Mouse (Mus musculus): Measurements from ENCODE around the gene Adamts6.

Adamts6 gene

GRCm38 (mm10) chr13:104516766-104517364, 229.2 kb downstream of the Adamts6 start:
- DNase-seq (ENCODE audit: low read depth, low spot score): no peak

- no peak for DNase-seq (ENCODE audit: low read depth, low spot score)
Observed at GRCm38 (mm10) chr13:104517638-104518311, 230.1 kb downstream of the Adamts6 start.

GRCm38 (mm10) chr13:104518312-104519005, 230.8 kb downstream of the Adamts6 start:
- DNase-seq (ENCODE audit: low read depth, low spot score): no peak

- no peak for DNase-seq (ENCODE audit: low read depth, low spot score)
Observed at GRCm38 (mm10) chr13:104519006-104519695, 231.5 kb downstream of the Adamts6 start.

GRCm38 (mm10) chr13:104519981-104520380, 232.3 kb downstream of the Adamts6 start:
- DNase-seq (ENCODE audit: low read depth, low spot score): no peak

GRCm38 (mm10) chr13:104520461-104520860, 232.8 kb downstream of the Adamts6 start:
- no peak for DNase-seq (ENCODE audit: low read depth, low spot score)

GRCm38 (mm10) chr13:104521532-104521931, 233.9 kb downstream of the Adamts6 start:
- DNase-seq (ENCODE audit: low read depth, low spot score): no peak

- DNase-seq (ENCODE audit: low read depth, low spot score): no peak
Observed at GRCm38 (mm10) chr13:104525656-104526055, 238.0 kb downstream of the Adamts6 start.

GRCm38 (mm10) chr13:104529238-104529637, 241.6 kb downstream of the Adamts6 start:
- DNase-seq (ENCODE audit: low read depth, low spot score): no peak

GRCm38 (mm10) chr13:104531841-104532240, 244.2 kb downstream of the Adamts6 start:
- DNase-seq (ENCODE audit: low read depth, low spot score): no peak

- DNase-seq (ENCODE audit: low read depth, low spot score): no peak
Observed at GRCm38 (mm10) chr13:104532723-104533122, 245.1 kb downstream of the Adamts6 start.

- no peak for DNase-seq (ENCODE audit: low read depth, low spot score)
Observed at GRCm38 (mm10) chr13:104533806-104534495, 246.3 kb downstream of the Adamts6 start.

- no peak for DNase-seq (ENCODE audit: low read depth, low spot score)
Observed at GRCm38 (mm10) chr13:104540861-104541398, 253.3 kb downstream of the Adamts6 start.

GRCm38 (mm10) chr13:104542123-104542758, 254.6 kb downstream of the Adamts6 start:
- DNase-seq (ENCODE audit: low read depth, low spot score): no peak

GRCm38 (mm10) chr13:104542759-104543141, 255.1 kb downstream of the Adamts6 start:
- no peak for DNase-seq (ENCODE audit: low read depth, low spot score)
